Mouse (Mus musculus) liver, embryonic 13.5 days (tissue): ENCODE measurements at regions not wholly inside any gene's neighbourhood (a gene's known extent, or its start where the extent isn't known, plus 50 kb on each side); places are given as distances from the start of the nearest gene placed in this dataset.

Source experiments
- ATAC-seq: fragments of 200-750 bp; cut with Nextera tagmentation; 2 replicates; pipeline ENCODE4 v1.8.0; 2017; ENCODE audit warnings: low read depth, mild to moderate bottlenecking, moderate number of reproducible peaks, moderate library complexity
- DNase-seq: peaks from one replicate; pipeline ENCODE4 v3.0.0; 2022
- H3K27ac ChIP-seq: fragments of 300-500 bp; sonication (generic); 2 replicates; pipeline ENCODE4 v1.5.1; 2015; ENCODE audit warnings: moderate library complexity, mild to moderate bottlenecking, inconsistent platforms
- H3K27me3 ChIP-seq: fragments of 300-500 bp; sonication (generic); 2 replicates; pipeline ENCODE4 v1.6.1; 2015; ENCODE audit warnings: mild to moderate bottlenecking, inconsistent platforms
- H3K36me3 ChIP-seq: fragments of 300-500 bp; sonication (generic); 2 replicates; pipeline ENCODE4 v1.6.1; 2015; ENCODE audit warnings: mild to moderate bottlenecking, inconsistent platforms
- H3K4me1 ChIP-seq: fragments of 300-500 bp; sonication (generic); replicated peaks from 2 replicates; pipeline ENCODE4 v1.6.1; 2015; ENCODE audit warnings: inconsistent platforms
- H3K4me2 ChIP-seq: fragments of 300-500 bp; sonication (generic); 2 replicates; pipeline ENCODE4 v1.6.1; 2015; ENCODE audit warnings: inconsistent platforms, mild to moderate bottlenecking, moderate library complexity
- H3K4me3 ChIP-seq: fragments of 300-500 bp; sonication (generic); replicated peaks from 2 replicates; pipeline ENCODE4 v1.5.1; 2015; ENCODE audit warnings: mild to moderate bottlenecking, inconsistent platforms
- H3K9ac ChIP-seq: fragments of 300-500 bp; sonication (generic); 2 replicates; pipeline ENCODE4 v1.6.1; 2015; ENCODE audit warnings: mild to moderate bottlenecking, inconsistent platforms
- H3K9me3 ChIP-seq: fragments of 300-500 bp; sonication (generic); replicated peaks from 2 replicates; pipeline ENCODE4 v1.6.1; 2016; ENCODE audit warnings: inconsistent platforms
- WGBS: fragments of 180-500 bp; shearing (Covaris S2); methylation state at CpG from one replicate; pipeline ENCODE4 v1.1.7; 2015; ENCODE audit not compliant: insufficient replicate concordance; 5-methylcytosine and 5-hydroxymethylcytosine counted together

- no peak for DNase-seq
- Histone ChIP-seq H3K4me1 (no peaks in the 10 kb centered on the region), H3K4me2 (no peak overlapping the region), H3K4me3 (no peak overlapping the region), H3K36me3 (no peaks in the 10 kb centered on the region), H3K9me3 (0 out of 2 replicates have a peak, but pooled peaks cover 3% of the 10 kb centered on the region), H3K27ac (no peak overlapping the region), H3K9ac (no peak overlapping the region), H3K27me3 (no peaks in the 10 kb centered on the region)
- 64% methylated on average over 6 of the region's 6 CpGs for WGBS
- no peak for ATAC-seq
These were observed 270.4 kb downstream of the Plpp3 start for GRCm38 (mm10) chr4:105427581-105427980.

GRCm38 (mm10) chr4:105429381-105430100 is 272.4 kb downstream of the Plpp3 start:
- Histone ChIP-seq H3K27me3 (no peaks in the 10 kb centered on the region), H3K9ac (no peak overlapping the region), H3K4me1 (no peaks in the 10 kb centered on the region), H3K36me3 (no peaks in the 10 kb centered on the region), H3K27ac (no peak overlapping the region), H3K4me3 (no peak overlapping the region), H3K4me2 (no peak overlapping the region), H3K9me3 (0 out of 2 replicates have a peak, but pooled peaks cover 3% of the 10 kb centered on the region)
- no peak for DNase-seq
- ATAC-seq: no peak
- WGBS: 71% methylated on average over 6 of the region's 6 CpGs

- Histone ChIP-seq H3K9me3 (0 out of 2 replicates have a peak, but pooled peaks cover 3% of the 10 kb centered on the region), H3K9ac (no peak overlapping the region), H3K27ac (no peak overlapping the region), H3K4me1 (no peaks in the 10 kb centered on the region), H3K4me3 (no peak overlapping the region), H3K27me3 (no peaks in the 10 kb centered on the region), H3K4me2 (no peak overlapping the region), H3K36me3 (no peaks in the 10 kb centered on the region)
- DNase-seq (no peak), ATAC-seq (no peak)
- WGBS: 62% methylated on average over 4 of the region's 4 CpGs
These were observed 275.3 kb downstream of the Plpp3 start for GRCm38 (mm10) chr4:105432461-105432860.

- no peak overlapping the region for H3K27ac ChIP-seq
These were observed 280.0 kb downstream of the Plpp3 start for GRCm38 (mm10) chr4:105437141-105437540.

GRCm38 (mm10) chr4:105449046-105449860 is 292.1 kb downstream of the Plpp3 start:
- Histone ChIP-seq H3K4me3 (no peak overlapping the region), H3K27me3 (no peaks in the 10 kb centered on the region), H3K4me1 (no peaks in the 10 kb centered on the region), H3K27ac (no peak overlapping the region), H3K9ac (no peak overlapping the region), H3K9me3 (0 out of 2 replicates have a peak, but pooled peaks cover 2% of the 10 kb centered on the region), H3K36me3 (no peaks in the 10 kb centered on the region), H3K4me2 (no peak overlapping the region)
- WGBS: 59% methylated on average over 11 of the region's 11 CpGs
- no peak for ATAC-seq
- DNase-seq: no peak

More at GRCm38 (mm10) chr4:105437141-105437540, 280.0 kb downstream of the Plpp3 start:
- no peaks in the 10 kb centered on the region for H3K4me1 ChIP-seq
- H3K4me3 ChIP-seq: no peak overlapping the region
- no peaks in the 10 kb centered on the region for H3K36me3 ChIP-seq
- no peak overlapping the region for H3K4me2 ChIP-seq
- no peaks in the 10 kb centered on the region for H3K9me3 ChIP-seq
- no peaks in the 10 kb centered on the region for H3K27me3 ChIP-seq
- H3K9ac ChIP-seq: no peak overlapping the region
- DNase-seq (no peak), ATAC-seq (no peak)
- 63% methylated on average over 5 of the region's 5 CpGs for WGBS

- Histone ChIP-seq H3K9me3 (0 out of 2 replicates have a peak, but pooled peaks cover 2% of the 10 kb centered on the region), H3K27me3 (no peaks in the 10 kb centered on the region), H3K9ac (no peak overlapping the region), H3K27ac (no peak overlapping the region), H3K36me3 (no peaks in the 10 kb centered on the region), H3K4me1 (no peaks in the 10 kb centered on the region), H3K4me2 (no peak overlapping the region), H3K4me3 (no peak overlapping the region)
- no peak for DNase-seq
- WGBS: 68% methylated on average over 4 of the region's 4 CpGs
- ATAC-seq: no peak
These were observed 293.7 kb downstream of the Plpp3 start for GRCm38 (mm10) chr4:105450881-105451280.

GRCm38 (mm10) chr4:105451871-105452270 is 294.7 kb downstream of the Plpp3 start:
- Histone ChIP-seq H3K36me3 (no peaks in the 10 kb centered on the region), H3K27ac (no peak overlapping the region), H3K4me3 (no peak overlapping the region), H3K9me3 (no peaks in the 10 kb centered on the region), H3K9ac (no peak overlapping the region), H3K27me3 (no peaks in the 10 kb centered on the region), H3K4me2 (no peak overlapping the region), H3K4me1 (no peaks in the 10 kb centered on the region)
- no peak for ATAC-seq
- no peak for DNase-seq
- WGBS: 59% methylated on average over 2 of the region's 2 CpGs

- no peak overlapping the region for H3K27ac ChIP-seq
- H3K27me3 ChIP-seq: no peaks in the 10 kb centered on the region
- no peak for ATAC-seq
- no peaks in the 10 kb centered on the region for H3K9me3 ChIP-seq
- no peak overlapping the region for H3K9ac ChIP-seq
- H3K4me1 ChIP-seq: no peaks in the 10 kb centered on the region
- no peak overlapping the region for H3K4me3 ChIP-seq
- H3K4me2 ChIP-seq: no peak overlapping the region
- no peaks in the 10 kb centered on the region for H3K36me3 ChIP-seq
- DNase-seq: no peak
- WGBS: 66% methylated on average over 11 of the region's 11 CpGs
These were observed 299.9 kb downstream of the Plpp3 start for GRCm38 (mm10) chr4:105456955-105457621.

GRCm38 (mm10) chr4:105459991-105460688 is 303.0 kb downstream of the Plpp3 start:
- no peak for DNase-seq
- ATAC-seq: peak; percentile 58
- Histone ChIP-seq H3K9me3 (no peaks in the 10 kb centered on the region), H3K4me1 (no peaks in the 10 kb centered on the region), H3K4me3 (no peak overlapping the region), H3K27ac (no peak overlapping the region; the same call in 1 of the 2 replicates), H3K27me3 (no peaks in the 10 kb centered on the region), H3K9ac (no peak overlapping the region), H3K36me3 (no peaks in the 10 kb centered on the region), H3K4me2 (no peak overlapping the region)
- whole genome bisulfite sequencing: 51% methylated on average over 3 of the region's 3 CpGs

- Histone ChIP-seq H3K4me2 (no peak overlapping the region), H3K9ac (no peak overlapping the region), H3K4me1 (no peaks in the 10 kb centered on the region), H3K27me3 (no peaks in the 10 kb centered on the region), H3K27ac (no peak overlapping the region), H3K4me3 (no peak overlapping the region), H3K9me3 (no peaks in the 10 kb centered on the region), H3K36me3 (no peaks in the 10 kb centered on the region)
- WGBS: 42% methylated on average over 2 of the region's 2 CpGs
- no peak for ATAC-seq
- no peak for DNase-seq
These were observed 303.5 kb downstream of the Plpp3 start for GRCm38 (mm10) chr4:105460689-105461005.

- DNase-seq (no peak), ATAC-seq (no peak)
- Histone ChIP-seq H3K27me3 (no peaks in the 10 kb centered on the region), H3K4me2 (no peak overlapping the region), H3K36me3 (no peaks in the 10 kb centered on the region), H3K9me3 (no peaks in the 10 kb centered on the region), H3K4me3 (no peak overlapping the region), H3K4me1 (no peaks in the 10 kb centered on the region), H3K27ac (no peak overlapping the region), H3K9ac (no peak overlapping the region)
- 67% methylated on average over 7 of the region's 7 CpGs for WGBS
These were observed 310.7 kb downstream of the Plpp3 start for GRCm38 (mm10) chr4:105467811-105468210.
